Mouse (Mus musculus): Measurements from ENCODE around the gene Fam43a.
A peak's percentile ranks its signal among the peaks of the same experiment; 100 is the strongest.

- 0 out of 2 replicates have a peak, but pooled peaks have one; percentile 2 for TF ChIP-seq CTCF (IDR thresholded peaks at IDR 0.05; ENCODE audit: low read depth)
- no peak for TF ChIP-seq EP300 (IDR thresholded peaks at IDR 0.05; ENCODE audit: low read depth)
Measured at GRCm38 (mm10) chr16:30624640-30625039, 25.1 kb downstream of the Fam43a start.

Measured in liver, postnatal 0 days (tissue).